Mouse (Mus musculus): Measurements from ENCODE around the gene Unc5a. TPM values are rescaled to one million over a fixed set of nuclear protein-coding genes. Genes with fewer than 3 reads are reported as not detected.

Gene Unc5a
- total RNA-seq, 2 experiments from 2014 or later, result 6.0 to 6.4 TPM

Other genes starting within 250 kb of the Unc5a start
- not detected for gene Cdhr2, start 247.9 kb upstream of the Unc5a start, total RNA-seq (2021)
- 1 to 10 TPM; 2.9 to 3.1 TPM for gene Gprin1, start 199.5 kb upstream of the Unc5a start, total RNA-seq (2021)
- gene Sncb, start 182.8 kb upstream of the Unc5a start, total RNA-seq (2021), result 1 to 10 TPM; 1.1 to 1.9 TPM
- gene Eif4e1b, start 165.4 kb upstream of the Unc5a start, total RNA-seq (2021), result not detected
- gene Tspan17, start 160.0 kb upstream of the Unc5a start, total RNA-seq (2021), result 10 to 100 TPM; 24.0 to 33.4 TPM
- gene Hk3, start 72.0 kb downstream of the Unc5a start, total RNA-seq (2021), result 1 to 10 TPM in 1 of 2 experiments, under 1 TPM in 1; 0.72 to 1.1 TPM
- gene Uimc1, start 150.9 kb downstream of the Unc5a start, total RNA-seq (2021), result 10 to 100 TPM; 27.1 to 29.4 TPM
- gene Zfp346, start 155.9 kb downstream of the Unc5a start, total RNA-seq (2021), result 10 to 100 TPM; 45.8 to 50.9 TPM
- not detected for gene Gm17617, start 184.1 kb downstream of the Unc5a start, total RNA-seq (2021)
- 10 to 100 TPM; 35.9 to 61.1 TPM for gene Fgfr4, start 203.2 kb downstream of the Unc5a start, total RNA-seq (2021)